Mouse (Mus musculus) heart, embryonic 11.5 days (tissue): ENCODE measurements around the gene Arhgef3. TPM values are rescaled to one million over a fixed set of nuclear protein-coding genes. Genes with fewer than 3 reads are reported as not detected.
"Not testable (repeated sequence)": the region's sequence is repeated elsewhere in the genome, so short reads cannot be mapped to it uniquely, and the experiment has no call there.

ENCODE experiments used
- ATAC-seq: fragments of 200-750 bp; cut with Nextera tagmentation; replicated peaks from 2 replicates; pipeline ENCODE4 v1.8.0; 2017; ENCODE audit warnings: moderate library complexity; ENCODE audit not compliant: insufficient number of reproducible peaks, low FRiP score, low TSS enrichment
- H3K27ac ChIP-seq: fragments of 300-500 bp; sonication (generic); 2 replicates; pipeline ENCODE4 v1.5.1; 2014; ENCODE audit warnings: mild to moderate bottlenecking, low read depth, low read length
- H3K27me3 ChIP-seq: fragments of 300-500 bp; sonication (generic); 2 replicates; pipeline ENCODE4 v1.6.1; 2014; ENCODE audit warnings: mild to moderate bottlenecking, low read length, mixed read lengths; ENCODE audit not compliant: control insufficient read depth, insufficient read depth
- H3K36me3 ChIP-seq: fragments of 300-500 bp; sonication (generic); 2 replicates; pipeline ENCODE4 v1.6.1; 2014; ENCODE audit warnings: mild to moderate bottlenecking, low read length, moderate library complexity, mixed read lengths; ENCODE audit not compliant: control insufficient read depth, insufficient read depth
- H3K4me1 ChIP-seq: fragments of 300-500 bp; sonication (generic); 2 replicates; pipeline ENCODE4 v1.6.1; 2014; ENCODE audit warnings: low read length; ENCODE audit not compliant: control insufficient read depth, insufficient read depth
- H3K4me2 ChIP-seq: fragments of 300-500 bp; sonication (generic); 2 replicates; pipeline ENCODE4 v1.6.1; 2014; ENCODE audit warnings: mild to moderate bottlenecking, moderate library complexity
- H3K4me3 ChIP-seq: fragments of 300-500 bp; sonication (generic); 2 replicates; pipeline ENCODE4 v1.5.1; 2014; ENCODE audit warnings: low read depth, low read length
- H3K9ac ChIP-seq: fragments of 300-500 bp; sonication (generic); 2 replicates; pipeline ENCODE4 v1.6.1; 2014; ENCODE audit warnings: mild to moderate bottlenecking, low read depth, low read length, moderate library complexity
- H3K9me3 ChIP-seq: fragments of 300-500 bp; sonication (generic); replicated peaks from 2 replicates; pipeline ENCODE4 v1.6.1; 2016; ENCODE audit warnings: low read length; ENCODE audit not compliant: control insufficient read depth
- WGBS: fragments of 180-500 bp; shearing (Covaris S2); extraction: QIAGEN DNeasy Blood & Tissue Kit; methylation state at CpG from one replicate; pipeline ENCODE4 v1.1.7; 2014; ENCODE audit not compliant: insufficient replicate concordance; 5-methylcytosine and 5-hydroxymethylcytosine counted together
- polyA plus RNA-seq: library from polyadenylated mRNA; unstranded; fragments of >200 nt; fragmentation: Nextera tagmentation; extraction: Ambion mirVana; gene quantifications from 2 replicates; pipeline ENCODE4 v1.2.1, GENCODE M21; 2014

Gene Arhgef3
- polyA plus RNA-seq, 1 experiment from 2014 or later = 10.1 TPM

DNA sequence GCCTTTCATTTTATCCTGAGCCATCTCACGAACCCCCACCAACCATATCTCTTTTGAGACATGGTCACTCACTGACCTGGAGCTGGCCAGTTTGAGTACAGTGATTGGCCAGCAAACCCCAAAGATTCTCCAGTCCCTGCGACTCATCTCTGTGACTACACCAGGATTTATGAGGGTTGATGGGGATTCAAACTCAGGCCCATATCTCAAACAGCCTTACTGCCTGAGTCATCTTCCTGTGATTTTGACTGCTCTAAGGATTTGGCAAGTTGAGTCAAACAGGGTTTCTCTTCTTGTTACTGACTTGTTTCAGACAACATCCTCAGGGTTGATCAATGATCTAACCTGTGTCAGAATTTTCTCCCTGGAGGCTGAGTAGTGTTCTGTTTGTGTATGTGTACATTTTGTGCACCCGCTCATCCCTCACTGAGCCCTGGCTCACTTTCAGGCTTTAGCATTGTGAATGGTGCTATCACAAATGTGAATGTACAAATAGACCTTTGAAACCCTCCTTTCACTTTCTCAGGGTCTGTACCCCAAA, 124.9 kb downstream of the Arhgef3 start:
- WGBS = 73% methylated on average over 3 of the region's 3 CpGs
- no peaks in the 10 kb centered on the region for H3K27me3 ChIP-seq
- H3K36me3 ChIP-seq = no peaks in the 10 kb centered on the region
- no peaks in the 10 kb centered on the region for H3K9me3 ChIP-seq
- H3K4me1 ChIP-seq = peaks cover 19% of the 10 kb centered on the region
- H3K9ac ChIP-seq = no peak overlapping the region
- no peak overlapping the region for H3K4me2 ChIP-seq
- no peak overlapping the region for H3K27ac ChIP-seq
- H3K4me3 ChIP-seq = no peak overlapping the region
- no peak for ATAC-seq

DNA sequence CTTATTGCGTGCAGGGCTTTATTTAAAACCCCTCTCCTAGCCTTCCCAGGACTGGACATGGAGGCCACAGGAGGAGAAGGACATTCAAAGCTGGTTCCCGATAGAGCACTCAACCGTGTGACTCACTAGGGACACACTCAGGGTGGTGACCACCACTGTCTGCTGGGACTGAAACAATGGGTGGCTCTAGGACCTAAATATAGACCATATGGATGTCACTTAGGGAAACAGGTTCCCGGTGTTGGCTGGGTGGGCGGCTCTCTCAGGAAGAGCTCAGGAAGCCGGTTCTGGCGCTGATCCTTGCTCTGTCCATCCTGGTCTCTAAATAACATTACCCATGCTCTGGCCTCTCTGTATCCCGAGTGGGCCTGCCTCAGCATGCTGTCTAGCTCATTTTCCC, 127.6 kb downstream of the Arhgef3 start:
- H3K27ac ChIP-seq = no peak overlapping the region

GRCm38 (mm10) chr14:27242769-27243168, 128.1 kb downstream of the Arhgef3 start:
- peaks cover 12% of the 10 kb centered on the region for H3K4me1 ChIP-seq
- 90% methylated on average over 2 of the region's 2 CpGs for WGBS
- no peak overlapping the region for H3K4me3 ChIP-seq
- no peak for ATAC-seq
- H3K27me3 ChIP-seq = no peaks in the 10 kb centered on the region
- H3K4me2 ChIP-seq = no peak overlapping the region
- no peaks in the 10 kb centered on the region for H3K36me3 ChIP-seq
- H3K9ac ChIP-seq = no peak overlapping the region
- no peaks in the 10 kb centered on the region for H3K9me3 ChIP-seq
- H3K27ac ChIP-seq = no peak overlapping the region

More for the DNA sequence above, 127.6 kb downstream of the Arhgef3 start:
- H3K4me2 ChIP-seq = no peak overlapping the region
- no peaks in the 10 kb centered on the region for H3K27me3 ChIP-seq
- H3K9me3 ChIP-seq = no peaks in the 10 kb centered on the region
- H3K4me3 ChIP-seq = no peak overlapping the region
- ATAC-seq = no peak
- 67% methylated on average over 8 of the region's 8 CpGs for WGBS
- no peak overlapping the region for H3K9ac ChIP-seq
- peaks cover 17% of the 10 kb centered on the region for H3K4me1 ChIP-seq
- no peaks in the 10 kb centered on the region for H3K36me3 ChIP-seq

GRCm38 (mm10) chr14:27243585-27243984, 128.9 kb downstream of the Arhgef3 start:
- no peak overlapping the region for H3K9ac ChIP-seq
- 86% methylated on average over 5 of the region's 5 CpGs for WGBS
- H3K4me3 ChIP-seq = no peak overlapping the region
- no peaks in the 10 kb centered on the region for H3K9me3 ChIP-seq
- no peak overlapping the region for H3K4me2 ChIP-seq
- H3K4me1 ChIP-seq = peaks cover 5% of the 10 kb centered on the region; the same call in 1 of the 2 replicates
- no peaks in the 10 kb centered on the region for H3K36me3 ChIP-seq
- no peak overlapping the region for H3K27ac ChIP-seq
- ATAC-seq = no peak
- no peaks in the 10 kb centered on the region for H3K27me3 ChIP-seq

GRCm38 (mm10) chr14:27244898-27245297, 130.2 kb downstream of the Arhgef3 start:
- ATAC-seq = no peak
- no peak overlapping the region for H3K27ac ChIP-seq
- H3K9ac ChIP-seq = no peak overlapping the region
- no peaks in the 10 kb centered on the region for H3K36me3 ChIP-seq
- peaks cover 5% of the 10 kb centered on the region; the same call in 1 of the 2 replicates for H3K4me1 ChIP-seq
- H3K27me3 ChIP-seq = no peaks in the 10 kb centered on the region
- H3K4me3 ChIP-seq = no peak overlapping the region
- no peaks in the 10 kb centered on the region for H3K9me3 ChIP-seq
- WGBS = 71% methylated on average over 3 of the region's 3 CpGs
- H3K4me2 ChIP-seq = no peak overlapping the region

DNA sequence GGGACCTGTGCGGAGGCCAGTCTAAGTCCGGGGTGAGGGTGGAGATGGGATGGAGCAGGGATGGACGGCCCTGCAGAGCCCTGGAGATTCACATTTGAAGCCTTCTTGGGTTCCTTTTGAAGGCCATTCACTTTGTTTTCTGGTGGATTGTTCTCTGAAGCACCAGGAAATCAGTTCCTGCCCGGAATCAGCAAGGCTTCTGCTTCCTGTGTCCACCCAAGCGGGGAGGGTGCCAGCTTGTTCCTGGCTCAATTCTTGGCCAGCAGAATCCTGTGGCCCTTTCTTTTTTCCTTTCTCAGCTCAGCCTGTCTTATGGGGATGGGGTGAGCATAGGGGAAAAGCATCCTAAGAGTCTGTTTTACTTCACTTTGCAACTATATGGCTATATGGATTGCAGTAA, 131.7 kb downstream of the Arhgef3 start:
- no peak for ATAC-seq
- H3K27me3 ChIP-seq = no peaks in the 10 kb centered on the region
- H3K4me1 ChIP-seq = peaks cover 5% of the 10 kb centered on the region; the same call in 1 of the 2 replicates
- no peaks in the 10 kb centered on the region for H3K9me3 ChIP-seq
- H3K36me3 ChIP-seq = no peaks in the 10 kb centered on the region
- H3K4me2 ChIP-seq = no peak overlapping the region
- no peak overlapping the region for H3K27ac ChIP-seq
- H3K4me3 ChIP-seq = no peak overlapping the region
- WGBS = 76% methylated on average over 5 of the region's 5 CpGs
- no peak overlapping the region for H3K9ac ChIP-seq

GRCm38 (mm10) chr14:27246948-27247347, 132.2 kb downstream of the Arhgef3 start:
- not testable (repeated sequence) for H3K4me3 ChIP-seq, H3K9me3 ChIP-seq, H3K27ac ChIP-seq, H3K4me1 ChIP-seq, H3K4me2 ChIP-seq, H3K9ac ChIP-seq, H3K27me3 ChIP-seq, H3K36me3 ChIP-seq, ATAC-seq
- WGBS = 87% methylated on average over 10 of the region's 10 CpGs

DNA sequence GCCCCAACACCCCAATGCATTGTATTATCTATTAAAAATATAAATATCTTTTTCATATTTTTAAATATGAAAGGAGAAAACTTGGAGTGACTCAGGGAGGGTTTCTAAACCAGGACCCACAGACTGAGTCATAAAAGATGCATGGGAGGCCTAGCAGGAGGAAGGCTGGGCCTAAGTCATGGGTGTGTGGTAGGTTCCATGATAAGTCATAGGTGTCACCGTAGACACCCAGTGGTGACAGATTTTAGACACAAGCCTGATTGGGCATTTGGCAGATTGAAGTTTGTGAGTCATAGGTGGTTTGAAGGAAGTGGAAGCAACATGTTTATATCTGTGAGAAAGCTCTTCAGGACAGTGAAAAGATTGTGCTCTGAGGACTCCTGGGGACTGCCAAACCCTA, 134.4 kb downstream of the Arhgef3 start:
- Histone ChIP-seq H3K27me3 (no peaks in the 10 kb centered on the region), H3K36me3 (no peaks in the 10 kb centered on the region), H3K9me3 (no peaks in the 10 kb centered on the region), H3K27ac (no peak overlapping the region), H3K4me2 (no peak overlapping the region), H3K4me3 (no peak overlapping the region), H3K4me1 (no peaks in the 10 kb centered on the region), H3K9ac (no peak overlapping the region)
- 83% methylated on average over 1 of the region's 1 CpGs for WGBS
- ATAC-seq = no peak

- Histone ChIP-seq H3K9ac (no peak overlapping the region), H3K36me3 (no peaks in the 10 kb centered on the region), H3K27ac (no peak overlapping the region), H3K9me3 (no peaks in the 10 kb centered on the region), H3K4me2 (no peak overlapping the region), H3K4me3 (no peak overlapping the region), H3K4me1 (no peaks in the 10 kb centered on the region), H3K27me3 (no peaks in the 10 kb centered on the region)
- 66% methylated on average over 7 of the region's 7 CpGs for WGBS
- no peak for ATAC-seq
Measured at GRCm38 (mm10) chr14:27250281-27250789, 135.6 kb downstream of the Arhgef3 start.
